Mouse (Mus musculus): ENCODE measurements around the gene Chpf.

Chpf gene

DNA sequence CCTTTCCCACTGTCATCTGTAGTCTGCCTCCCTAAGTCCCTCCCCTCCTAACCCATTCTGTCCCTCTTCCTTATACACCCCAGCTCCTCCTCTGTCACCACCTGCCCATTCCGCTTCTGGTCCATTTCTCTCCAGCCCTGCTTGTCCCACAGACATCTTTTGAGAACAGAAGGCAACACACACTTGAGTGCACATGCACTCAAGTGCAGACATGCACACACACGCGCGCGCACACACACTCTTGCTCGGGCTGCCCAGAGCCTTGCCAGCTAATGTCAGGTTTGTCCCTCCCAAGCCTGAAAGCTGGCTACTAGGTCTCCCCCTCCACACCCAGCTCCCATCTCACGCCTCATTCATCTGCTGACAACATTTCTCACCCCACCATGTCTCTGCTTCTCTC, 38.4 kb downstream of the Chpf start:
- DNase-seq = no peak

DNA sequence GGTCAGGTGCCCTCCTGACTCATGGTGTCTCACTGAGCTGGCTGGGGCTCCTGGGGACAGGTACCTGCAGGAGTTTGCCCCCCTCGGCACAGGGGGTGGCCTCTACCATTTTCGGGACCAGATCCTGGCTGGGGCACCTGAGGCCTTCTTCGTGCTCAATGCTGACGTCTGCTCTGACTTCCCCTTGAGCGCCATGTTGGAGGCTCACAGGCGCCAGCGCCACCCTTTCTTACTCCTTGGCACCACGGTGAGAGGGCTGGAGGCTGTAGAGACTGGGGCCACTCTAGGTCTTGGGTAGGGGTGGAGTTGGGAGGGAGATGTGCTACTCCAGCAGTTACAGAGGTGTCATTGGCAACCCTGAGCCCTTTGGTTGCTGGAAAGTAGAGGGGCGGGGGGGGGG, 40.3 kb downstream of the Chpf start:
- DNase-seq = no peak

DNA sequence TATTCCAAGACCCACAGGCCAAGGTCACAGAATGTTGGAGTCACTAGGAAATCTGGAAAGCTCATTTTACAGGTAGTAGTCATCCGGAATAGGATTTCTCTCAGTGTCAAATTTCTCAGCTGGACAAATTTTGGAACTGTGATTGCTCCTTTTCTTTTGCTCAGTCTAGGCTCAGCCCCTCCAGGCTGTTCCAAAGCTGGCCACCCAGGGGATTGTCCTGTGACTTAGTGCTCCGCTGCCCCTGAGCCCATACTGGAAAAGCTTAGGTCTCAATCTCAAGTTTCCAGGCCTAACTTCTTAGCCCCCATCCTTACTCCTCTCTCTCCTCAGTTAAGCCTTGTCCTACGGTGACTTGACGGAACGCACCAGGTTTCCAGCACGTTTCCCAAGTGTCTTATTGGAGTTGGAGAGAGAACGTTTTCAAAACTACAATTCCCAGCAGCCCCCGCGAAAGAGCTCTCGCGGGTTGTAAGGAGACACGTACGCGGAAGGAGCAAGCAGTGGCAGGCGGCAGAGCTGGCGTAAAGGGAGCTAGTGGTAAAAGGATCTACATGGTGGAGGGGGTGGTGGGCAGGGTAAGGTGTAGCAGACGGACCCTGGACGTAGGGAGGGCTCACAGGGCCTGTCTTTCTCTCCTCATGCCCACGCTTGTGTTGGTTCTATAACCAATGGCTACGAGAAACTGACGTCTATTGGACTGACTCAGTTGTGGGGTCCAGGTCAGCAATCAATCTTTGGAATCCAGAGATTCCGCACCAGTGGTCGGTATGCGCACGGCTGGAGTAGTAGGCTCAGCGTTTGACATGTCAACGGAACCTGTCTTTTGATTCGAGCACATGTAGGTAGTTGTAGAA, 43.4 kb downstream of the Chpf start, which contains the start of gene Gmppa:
Gene Gmppa (plus strand): TSS at position 456 of the 854 bp plus-strand sequence.
- peak; percentile 87 to 92 for DNase-seq

DNA sequence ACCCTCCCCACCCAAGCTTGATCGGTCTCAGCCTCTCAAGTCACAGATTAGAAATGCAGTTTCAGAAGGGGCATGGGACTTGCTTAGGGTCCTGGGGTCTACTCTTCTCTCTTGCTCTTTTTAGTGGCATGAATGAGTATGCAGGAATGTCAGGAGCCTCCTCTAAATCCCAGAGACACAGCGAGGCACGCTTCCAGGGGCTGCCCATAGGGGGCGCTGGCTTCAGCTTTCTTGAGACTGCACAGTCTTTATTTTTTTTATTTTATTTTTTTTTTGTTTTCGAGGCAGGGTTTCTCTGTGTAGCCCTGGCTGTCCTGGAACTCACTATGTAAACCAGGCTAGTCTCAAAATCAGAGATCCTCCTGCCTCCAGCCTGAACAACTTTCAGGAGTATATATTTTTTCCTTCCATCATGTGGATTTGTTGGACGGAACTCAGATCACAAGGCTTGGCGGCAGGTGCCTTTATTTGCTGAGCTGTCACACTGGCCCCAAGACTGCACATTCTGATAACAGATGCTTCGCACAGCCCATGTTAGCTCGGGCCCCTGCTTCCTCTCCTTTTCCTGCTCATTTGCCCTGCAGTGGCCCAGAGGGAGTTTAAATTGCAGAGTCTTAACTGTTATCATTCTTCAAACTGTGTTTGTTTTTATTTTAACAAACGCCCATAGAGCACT, 53.2 kb downstream of the Chpf start:
- DNase-seq = peak; percentile 35 to 60
